Mouse (Mus musculus) left cerebral cortex, adult 2 months (tissue): Measurements from ENCODE around the gene Ifng. TPM values are rescaled to one million over a fixed set of nuclear protein-coding genes. Genes with fewer than 3 reads are reported as not detected.

ENCODE experiments used
- DNase-seq, 2 experiments: peaks; one replicate each; pipeline ENCODE4 v3.0.0; 2021 to 2022; ENCODE audit warnings: low spot score in 2 of 2, mixed read lengths in 1 of 2; ENCODE audit errors: extremely low spot score in 1 of 2
- H3K27ac ChIP-seq: fragments of 200-600 bp; 2 replicates; pipeline ENCODE4 v1.8.1; 2022
- H3K4me3 ChIP-seq: fragments of 200-600 bp; 2 replicates; pipeline ENCODE4 v1.8.1; 2022
- CTCF ChIP-seq: fragments of 200-600 bp; IDR thresholded peaks from 2 replicates; pipeline ENCODE4 v1.8.1; 2022; ENCODE audit warnings: antibody characterized with exemption, mild to moderate bottlenecking, moderate library complexity
- intact Hi-C: fragments of 180-260 bp; cut with DNase I; formaldehyde crosslinking; loops from one replicate; pipeline ENCODE4 v1.15.1; 2025
- total RNA-seq, 2 experiments: library from RNA; stranded (reverse); gene quantifications; 2 replicates each; pipeline ENCODE4 v1.2.3; 2021

Gene Ifng
- total RNA-seq, 2 experiments from 2014 or later, result not detected

GRCm38 (mm10) chr10:118494109-118494508 lies 53.3 kb downstream of the Ifng start:
- DNase-seq, result no peak
- no peak overlapping the region for H3K27ac ChIP-seq
- intact Hi-C loops, result no loop called here
- no peak overlapping the region for H3K4me3 ChIP-seq
- no peak for TF ChIP-seq CTCF

DNA sequence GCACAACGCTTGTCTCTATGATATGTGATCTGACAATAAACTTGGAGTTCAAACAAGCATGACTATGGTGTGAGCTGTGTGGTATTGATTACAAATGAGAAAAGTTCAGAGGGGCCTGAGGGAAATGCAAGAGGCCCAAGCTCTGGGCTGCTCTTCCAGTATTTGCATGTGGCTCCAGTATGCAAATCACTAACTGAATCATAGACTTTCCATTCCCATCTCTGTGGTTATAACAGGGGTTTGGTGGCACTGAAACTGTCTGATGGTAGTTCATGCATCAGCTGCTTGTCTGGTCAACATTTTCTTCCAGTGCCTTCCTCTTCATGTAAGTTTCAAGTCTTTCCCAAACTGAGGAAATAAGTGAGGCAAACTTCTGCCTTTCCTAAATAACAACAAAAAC lies 54.5 kb downstream of the Ifng start:
- no peak for DNase-seq
- TF ChIP-seq CTCF, result no peak
- intact Hi-C loops, result no loop called here
- Histone ChIP-seq H3K27ac (no peak overlapping the region), H3K4me3 (no peak overlapping the region)

Other genes with a start within 250 kb of the Ifng start
- not detected for gene Il22, start 236.1 kb upstream of the Ifng start, total RNA-seq
- gene Gm32717, start 200.3 kb upstream of the Ifng start, total RNA-seq, result under 1 TPM; 0.56 to 0.97 TPM
- under 1 TPM; 0.56 to 0.97 TPM for gene Gm32802, start 182.4 kb upstream of the Ifng start, total RNA-seq
- not detected for gene Iltifb, start 146.0 kb upstream of the Ifng start, total RNA-seq
- not detected for gene Gm9040, start 114.1 kb upstream of the Ifng start, total RNA-seq
- not detected for gene Gm9044, start 108.6 kb upstream of the Ifng start, total RNA-seq
- under 1 TPM in 1 of 2 experiments, not detected in 1; 0.18 TPM for gene Gm9045, start 103.2 kb upstream of the Ifng start, total RNA-seq
- not detected for gene Gm9046, start 97.8 kb upstream of the Ifng start, total RNA-seq
- not detected for gene Gm9048, start 92.4 kb upstream of the Ifng start, total RNA-seq
- under 1 TPM in 1 of 2 experiments, not detected in 1; 0.18 TPM for gene Gm9049, start 86.9 kb upstream of the Ifng start, total RNA-seq